Mouse (Mus musculus) adrenal gland, postnatal 36 days (tissue): ENCODE data around the gene Ankfn1. TPM values are rescaled to one million over a fixed set of nuclear protein-coding genes. Genes with fewer than 3 reads are reported as not detected.

Source experiments
- DNase-seq, 2 experiments: peaks; one replicate each; pipeline ENCODE4 v3.0.0; 2021; ENCODE audit warnings: mixed read lengths in 1 of 2
- total RNA-seq, 2 experiments: library from RNA; stranded (reverse); gene quantifications; 2 replicates each; pipeline ENCODE4 v1.2.3; 2021

Ankfn1 gene
- total RNA-seq, 2 experiments from 2014 or later: 0.16 to 0.26 TPM

DNA sequence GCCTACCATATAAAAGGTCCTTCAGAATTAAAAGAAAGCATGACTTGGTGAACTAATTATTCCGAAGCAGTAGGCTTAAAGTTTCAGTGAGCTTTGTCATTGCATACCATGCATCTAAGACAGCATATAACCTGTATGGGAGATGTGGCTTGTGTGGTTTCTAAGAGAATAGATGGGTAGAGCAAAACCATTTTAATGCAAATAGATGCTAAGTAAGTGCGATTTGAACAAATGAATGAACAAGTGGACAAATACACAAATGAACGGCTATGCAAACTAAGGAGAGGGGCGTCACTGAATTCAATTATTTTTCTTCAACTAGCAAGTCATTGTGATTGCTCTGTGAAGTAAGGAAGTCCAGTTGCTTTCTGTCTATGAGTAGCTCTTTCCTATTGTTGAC lies 198.3 kb downstream of the Ankfn1 start:
- no peak for DNase-seq

GRCm38 (mm10) chr11:89574269-89574838 lies 203.1 kb downstream of the Ankfn1 start:
- no peak for DNase-seq

GRCm38 (mm10) chr11:89569391-89570145 lies 207.9 kb downstream of the Ankfn1 start:
- DNase-seq: peak; percentile 87

DNA sequence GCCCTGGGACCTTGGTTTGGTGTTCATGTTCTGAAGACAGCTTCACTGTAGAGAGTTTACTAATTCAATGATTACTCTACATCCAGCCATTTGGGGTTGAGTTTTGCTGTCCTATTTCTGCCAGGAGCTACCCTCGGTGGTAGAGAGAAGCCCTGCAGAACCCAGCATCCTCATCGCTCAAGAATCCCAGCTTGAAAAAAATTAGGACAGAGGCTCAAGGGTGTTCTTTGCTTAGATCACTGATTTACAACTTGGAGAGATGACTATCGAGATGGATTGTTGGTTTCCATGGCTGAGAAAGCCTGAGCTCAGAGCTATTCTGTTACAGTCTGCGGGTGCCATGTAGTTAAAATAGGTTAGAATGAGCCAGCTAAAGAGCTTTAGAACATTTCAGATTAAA lies 209.2 kb downstream of the Ankfn1 start:
- DNase-seq: peak; percentile 9 to 28

DNA sequence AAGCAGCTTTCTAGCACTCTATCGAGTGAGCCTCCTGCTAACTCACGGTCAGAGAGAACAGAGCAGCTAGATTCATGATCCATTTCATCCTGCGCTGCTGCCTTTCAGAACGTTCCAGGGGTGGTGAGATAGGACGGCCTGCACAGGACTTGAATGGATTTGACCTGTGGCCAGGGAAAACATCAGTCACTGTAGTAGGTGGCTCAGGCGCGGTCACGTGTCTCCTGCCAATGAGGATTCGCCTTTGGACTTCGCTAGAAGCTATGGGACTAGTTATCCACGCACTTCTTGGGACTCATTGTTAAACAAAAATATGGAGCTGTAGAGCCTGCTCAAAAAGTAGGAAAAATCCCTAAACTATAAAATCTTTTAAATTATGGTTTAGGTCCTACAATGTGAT lies 226.0 kb downstream of the Ankfn1 start:
- no peak for DNase-seq

GRCm38 (mm10) chr11:89550921-89551320 lies 226.5 kb downstream of the Ankfn1 start:
- DNase-seq: no peak

DNA sequence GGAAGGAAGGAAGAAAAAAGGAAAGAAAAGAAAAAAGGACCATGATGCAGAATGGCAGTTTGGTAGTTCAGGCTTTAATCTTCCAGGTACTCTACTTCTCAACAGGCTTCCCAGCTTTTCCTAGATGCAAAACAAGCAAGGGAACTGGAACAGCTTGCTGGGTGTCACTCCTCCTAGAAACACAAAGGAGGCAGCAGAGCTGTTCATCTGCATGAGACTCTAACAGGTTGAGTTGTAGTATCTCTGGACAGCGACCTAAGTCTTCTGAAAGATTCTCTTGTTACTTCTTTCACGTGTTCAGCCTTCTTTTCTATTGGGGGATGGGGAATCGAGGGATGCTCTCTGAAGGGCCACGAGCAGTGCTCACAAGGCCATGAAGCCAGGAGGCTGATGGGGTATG lies 228.7 kb downstream of the Ankfn1 start:
- no peak for DNase-seq

GRCm38 (mm10) chr11:89546164-89546563 lies 231.3 kb downstream of the Ankfn1 start:
- DNase-seq: peak; percentile 28 to 47

GRCm38 (mm10) chr11:89544856-89545817 lies 232.3 kb downstream of the Ankfn1 start:
- DNase-seq: peak; percentile 12 to 38

- no peak for DNase-seq
Observed at GRCm38 (mm10) chr11:89538376-89538775, 239.1 kb downstream of the Ankfn1 start.

- DNase-seq: no peak
Observed at GRCm38 (mm10) chr11:89527800-89528430, 249.5 kb downstream of the Ankfn1 start.

GRCm38 (mm10) chr11:89515501-89515901 lies 262.0 kb downstream of the Ankfn1 start:
- DNase-seq: no peak

- DNase-seq: no peak
Observed at GRCm38 (mm10) chr11:89508675-89509324, 268.7 kb downstream of the Ankfn1 start.

GRCm38 (mm10) chr11:89506595-89507245 lies 270.7 kb downstream of the Ankfn1 start:
- DNase-seq: no peak

GRCm38 (mm10) chr11:89505046-89505445 lies 272.4 kb downstream of the Ankfn1 start:
- DNase-seq: no peak

DNA sequence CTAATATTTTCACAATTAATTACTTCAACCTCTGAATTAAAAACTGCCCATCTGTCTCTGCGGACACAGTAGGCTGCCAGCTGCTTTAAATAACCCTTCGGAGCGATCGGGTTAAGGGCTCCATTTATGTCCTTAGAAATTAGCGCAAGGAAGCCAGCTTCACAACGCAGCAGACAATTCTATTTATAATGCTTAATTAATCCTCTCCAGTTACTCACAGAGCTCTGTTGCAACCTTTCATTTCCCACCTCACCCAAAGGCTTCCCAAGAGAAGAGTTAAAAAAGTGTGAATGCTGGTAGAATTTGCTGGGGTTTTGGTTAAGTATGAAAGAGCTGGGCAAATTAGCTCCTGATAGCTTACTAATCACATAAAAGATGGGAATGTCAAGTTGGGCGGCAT lies 275.7 kb downstream of the Ankfn1 start:
- DNase-seq: no peak

DNA sequence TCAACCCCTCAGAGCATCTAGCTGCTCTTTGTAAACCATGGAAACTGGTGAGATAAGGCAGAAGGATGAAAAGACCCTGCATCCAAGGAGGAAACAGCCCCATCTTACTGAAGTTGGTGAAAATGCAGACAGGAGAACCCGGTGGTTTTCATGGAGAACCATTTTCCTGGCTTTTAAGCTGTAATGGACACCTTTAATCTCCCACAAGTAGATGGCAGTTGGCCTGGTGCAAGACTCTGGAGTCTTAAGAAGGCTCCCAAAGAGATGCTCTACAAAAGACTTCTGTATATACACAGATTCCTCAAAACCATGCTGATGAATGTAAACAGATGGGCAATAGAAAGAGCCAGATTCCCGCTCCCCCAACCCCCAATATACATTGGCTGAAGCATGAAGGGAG lies 276.5 kb downstream of the Ankfn1 start:
- DNase-seq: no peak

- DNase-seq: no peak
Observed at GRCm38 (mm10) chr11:89481084-89481483, 296.4 kb downstream of the Ankfn1 start.

GRCm38 (mm10) chr11:89476927-89477326 lies 300.5 kb downstream of the Ankfn1 start:
- no peak for DNase-seq

- DNase-seq: no peak
Observed at GRCm38 (mm10) chr11:89476047-89476446, 301.4 kb downstream of the Ankfn1 start.

DNA sequence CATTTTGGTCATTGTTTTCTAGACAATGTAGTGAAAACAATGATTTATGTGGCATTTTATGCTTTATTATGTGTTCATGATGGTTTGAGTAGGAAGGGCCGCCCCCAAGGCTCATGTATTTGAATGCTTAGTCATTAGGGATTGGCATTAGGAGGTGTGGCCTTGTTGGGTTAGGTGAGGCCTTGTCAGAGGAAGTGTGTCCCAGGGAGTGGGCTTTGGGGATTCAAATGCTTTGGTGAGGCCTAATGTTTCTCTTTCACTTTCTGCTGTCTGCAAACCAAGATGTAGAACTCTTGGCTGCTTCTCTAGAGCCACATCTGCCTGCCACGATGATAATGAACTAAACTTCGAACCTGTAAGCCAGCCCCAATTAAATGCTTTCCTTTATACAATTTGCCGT lies 304.6 kb downstream of the Ankfn1 start:
- no peak for DNase-seq
